Mouse (Mus musculus) thymus, adult 2 months (tissue): ENCODE results near the gene Kif16b. TPM values are rescaled to one million over a fixed set of nuclear protein-coding genes. Genes with fewer than 3 reads are reported as not detected.

ENCODE experiments used
- DNase-seq: peaks from one replicate; pipeline ENCODE4 v3.0.0; 2021
- H3K27ac ChIP-seq: fragments of 200-500 bp; 2 replicates; pipeline ENCODE4 v1.5.1; 2012; ENCODE audit warnings: low read length, control low read depth; ENCODE audit not compliant: control insufficient read depth, insufficient read depth
- H3K27me3 ChIP-seq: fragments of 200-500 bp; 2 replicates; pipeline ENCODE4 v1.6.1; 2012; ENCODE audit warnings: mild to moderate bottlenecking, low read length, moderate library complexity, mixed read lengths; ENCODE audit not compliant: control insufficient read depth, insufficient read depth
- H3K36me3 ChIP-seq: fragments of 200-500 bp; 2 replicates; pipeline ENCODE4 v1.6.1; 2012; ENCODE audit warnings: mild to moderate bottlenecking, low read length, moderate library complexity; ENCODE audit not compliant: control insufficient read depth, insufficient read depth
- H3K4me1 ChIP-seq: fragments of 200-500 bp; replicated peaks from 2 replicates; pipeline ENCODE4 v1.6.1; 2012; ENCODE audit warnings: low read length; ENCODE audit not compliant: control insufficient read depth, insufficient read depth
- H3K4me3 ChIP-seq: fragments of 200-500 bp; 2 replicates; pipeline ENCODE4 v1.5.1; 2012; ENCODE audit warnings: mild to moderate bottlenecking, low read length, control low read depth, moderate library complexity; ENCODE audit not compliant: control insufficient read depth, insufficient read depth
- CTCF ChIP-seq: fragments of 200-500 bp; IDR thresholded peaks from 2 replicates; pipeline ENCODE4 v1.5.1; 2012; ENCODE audit warnings: mild to moderate bottlenecking, control low read depth, low read length, moderate library complexity, borderline replicate concordance; ENCODE audit not compliant: control insufficient read depth, poor library complexity, insufficient read depth; ENCODE audit errors: extremely low read depth
- POLR2A ChIP-seq: fragments of 200-500 bp; IDR thresholded peaks from 2 replicates; pipeline ENCODE4 v1.6.1; 2012; ENCODE audit warnings: mild to moderate bottlenecking, low read length, control low read depth, moderate library complexity; ENCODE audit not compliant: control insufficient read depth, poor library complexity, insufficient read depth; ENCODE audit errors: extremely low read depth
- WGBS: fragments of 180-500 bp; shearing (Covaris S2); methylation state at CpG from one replicate; pipeline ENCODE4 v1.1.7; 2018; 5-methylcytosine and 5-hydroxymethylcytosine counted together
- polyA plus RNA-seq: library from polyadenylated mRNA; depleted of rRNA; stranded (reverse); fragments of >200 nt; gene quantifications from 2 replicates; pipeline ENCODE4 v1.2.3, GENCODE M21; 2012; rRNA removed

Gene Kif16b
- polyA plus RNA-seq, result 8.6 and 9.5 TPM in 2 replicates

DNA sequence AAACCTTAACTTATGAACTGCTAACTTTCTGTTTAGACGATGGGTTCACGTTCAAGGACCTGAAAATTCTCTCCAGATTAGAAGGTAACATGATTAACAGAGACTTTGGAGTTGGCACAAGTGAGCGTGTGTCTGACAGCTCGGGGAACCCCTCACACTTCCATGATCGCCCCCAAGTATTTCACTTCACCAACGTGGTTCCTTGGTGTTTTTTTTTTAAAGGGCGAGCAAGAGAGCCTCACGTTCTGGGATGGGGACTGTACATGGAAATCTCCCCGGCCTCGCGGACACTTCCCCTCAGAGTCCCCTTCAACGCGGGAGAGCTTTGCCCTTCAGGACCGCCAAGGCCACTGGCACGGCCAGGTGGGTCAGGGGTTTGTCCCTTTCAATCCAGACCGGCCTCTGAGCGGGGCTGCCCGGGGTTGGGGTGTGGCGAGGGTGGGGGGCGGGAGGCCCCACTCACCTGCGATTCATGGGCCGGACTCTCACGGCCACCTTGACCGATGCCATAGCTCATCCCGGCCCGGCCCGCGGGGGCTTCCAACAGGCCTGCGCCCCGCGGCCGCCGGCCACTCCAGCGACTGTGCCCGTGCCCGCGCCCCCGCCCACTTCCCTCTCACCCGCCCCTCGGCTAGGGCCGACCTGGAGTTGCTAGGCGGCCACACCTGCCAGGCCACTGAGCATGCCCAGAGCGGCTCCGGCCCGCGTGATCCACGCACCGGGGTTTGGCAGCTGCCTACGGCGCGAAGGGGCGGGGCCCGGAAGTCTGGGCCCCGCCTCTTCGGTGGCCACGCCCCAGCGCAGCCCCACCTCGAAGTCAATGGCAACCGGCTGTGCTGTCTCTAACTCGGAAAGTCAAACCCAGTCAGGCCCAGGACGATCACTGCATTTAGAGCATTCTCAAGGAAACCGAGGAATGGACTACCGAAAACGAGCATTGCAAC, at the start of gene Kif16b:
TSS of gene Kif16b (minus strand) at position 670 of the 944 bp plus-strand sequence.
- H3K27ac ChIP-seq, result peak within 1 kb of the TSS; percentile 60
- peak within 1 kb of the TSS; percentile 59 for H3K4me3 ChIP-seq
- no peaks in the 10 kb centered on the region for H3K36me3 ChIP-seq
- peak; percentile 94 for DNase-seq
- no peaks in the 10 kb centered on the region for H3K27me3 ChIP-seq
- under 1% methylated on average over 64 of the region's 64 CpGs for WGBS
- peaks cover 9% of the 10 kb centered on the region for H3K4me1 ChIP-seq
- TF ChIP-seq CTCF, result peak; percentile 43; the same call in 1 of the 2 replicates
- peak; percentile 77 for TF ChIP-seq POLR2A

DNA sequence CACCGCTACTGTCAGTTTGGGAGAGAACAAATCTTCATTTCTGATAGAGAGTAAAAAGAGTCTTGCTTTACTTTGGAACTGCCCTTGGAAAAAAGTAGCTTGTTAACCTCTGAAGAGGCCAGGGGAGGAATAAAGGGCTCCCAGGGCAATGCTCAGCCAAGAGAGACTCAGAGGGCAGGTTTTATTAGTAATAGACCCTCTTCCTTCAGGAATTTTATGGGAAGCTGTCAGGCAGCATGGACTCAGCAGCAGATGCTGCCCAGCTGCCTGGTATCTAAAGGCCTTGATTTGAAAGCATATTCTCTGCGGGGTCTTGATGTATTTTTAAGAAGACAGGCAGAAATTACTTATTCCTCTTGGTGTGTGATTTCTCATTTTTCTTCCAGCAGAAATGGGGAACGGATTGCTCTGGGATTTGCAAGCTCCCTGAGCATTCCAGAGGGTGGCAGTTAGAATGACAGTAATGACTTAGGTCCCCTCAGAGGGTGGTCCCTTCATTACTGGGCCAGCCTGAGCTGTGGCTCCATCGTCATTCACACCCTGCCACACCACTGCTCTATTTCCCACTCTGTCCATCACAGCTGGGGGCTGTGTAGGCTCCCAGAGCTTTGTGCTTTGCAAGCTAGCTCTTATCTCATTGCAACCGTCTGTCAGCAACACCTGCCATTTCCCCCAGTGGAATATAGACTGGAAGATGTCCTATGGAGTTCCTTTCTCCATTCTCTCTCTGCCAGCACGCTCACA, 39.7 kb upstream of the Kif16b start:
- no peak overlapping the region for H3K27ac ChIP-seq
- H3K36me3 ChIP-seq, result no peaks in the 10 kb centered on the region
- DNase-seq, result no peak
- TF ChIP-seq CTCF (no peak), POLR2A (no peak)
- no peaks in the 10 kb centered on the region for H3K4me1 ChIP-seq
- no peaks in the 10 kb centered on the region for H3K27me3 ChIP-seq
- no peak overlapping the region for H3K4me3 ChIP-seq
- 69% methylated on average over 6 of the region's 6 CpGs for WGBS

- no peak for DNase-seq
- 84% methylated on average over 4 of the region's 4 CpGs for WGBS
Observed at GRCm38 (mm10) chr2:142930445-142930844, 29.1 kb upstream of the Kif16b start.

GRCm38 (mm10) chr2:142929226-142930112, 28.1 kb upstream of the Kif16b start:
- TF ChIP-seq POLR2A (no peak), CTCF (no peak)
- no peaks in the 10 kb centered on the region for H3K4me1 ChIP-seq
- no peaks in the 10 kb centered on the region for H3K27me3 ChIP-seq
- 85% methylated on average over 10 of the region's 10 CpGs for WGBS
- H3K4me3 ChIP-seq, result no peak overlapping the region
- H3K27ac ChIP-seq, result no peak overlapping the region
- DNase-seq, result no peak
- no peaks in the 10 kb centered on the region for H3K36me3 ChIP-seq

More at GRCm38 (mm10) chr2:142930445-142930844, 29.1 kb upstream of the Kif16b start:
- Histone ChIP-seq H3K27me3 (no peaks in the 10 kb centered on the region), H3K27ac (no peak overlapping the region), H3K4me3 (no peak overlapping the region), H3K4me1 (no peaks in the 10 kb centered on the region), H3K36me3 (no peaks in the 10 kb centered on the region)
- no peak for TF ChIP-seq CTCF
- TF ChIP-seq POLR2A, result no peak

DNA sequence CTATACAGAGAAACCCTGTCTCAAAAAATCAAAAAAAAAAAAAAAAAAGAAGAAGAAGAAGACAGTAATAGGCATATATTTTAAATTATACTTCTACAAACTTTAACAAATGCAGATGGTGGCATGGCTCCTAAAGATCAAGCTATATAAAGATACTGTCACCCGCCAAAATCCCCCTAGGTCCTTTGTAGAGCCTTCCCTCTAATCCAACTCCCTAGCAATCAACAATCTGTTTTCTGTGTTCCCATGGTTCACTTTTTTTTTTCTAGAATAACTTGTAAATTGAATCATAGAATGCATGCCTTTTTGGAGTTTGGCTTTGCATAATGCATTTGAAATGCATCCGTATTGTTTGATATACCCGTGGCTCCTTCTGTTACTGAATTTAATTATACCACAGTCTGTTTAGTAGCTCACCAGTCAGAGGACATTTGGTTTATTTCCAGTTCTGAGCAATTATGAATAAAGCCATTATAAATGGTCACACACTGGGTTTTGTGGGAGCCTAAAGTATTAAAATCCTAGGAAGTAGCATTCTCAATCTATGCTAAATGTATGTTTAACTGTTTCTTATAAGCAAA, 9.6 kb upstream of the Kif16b start:
- DNase-seq, result no peak
- Histone ChIP-seq H3K4me1 (no peaks in the 10 kb centered on the region), H3K27ac (no peak overlapping the region), H3K4me3 (no peak overlapping the region), H3K27me3 (no peaks in the 10 kb centered on the region), H3K36me3 (no peaks in the 10 kb centered on the region)
- WGBS, result 95% methylated on average over 3 of the region's 3 CpGs
- TF ChIP-seq CTCF (no peak), POLR2A (no peak)
